Mouse (Mus musculus) hindbrain, embryonic 14.5 days (tissue): ENCODE measurements around the gene Elavl3. TPM values are rescaled to one million over a fixed set of nuclear protein-coding genes. Genes with fewer than 3 reads are reported as not detected.

Experiments
- ATAC-seq: fragments of 200-750 bp; cut with Nextera tagmentation; 2 replicates; pipeline ENCODE4 v1.8.0; 2017; ENCODE audit warnings: moderate number of reproducible peaks, mild to moderate bottlenecking, moderate TSS enrichment, moderate library complexity; ENCODE audit not compliant: low FRiP score
- DNase-seq: peaks from one replicate; pipeline ENCODE4 v3.0.0-alpha.2; 2015; ENCODE audit warnings: low spot score
- H3K27ac ChIP-seq: fragments of 300-500 bp; sonication (generic); 2 replicates; pipeline ENCODE4 v1.5.1; 2014; ENCODE audit warnings: mild to moderate bottlenecking, moderate library complexity
- H3K27me3 ChIP-seq: fragments of 300-500 bp; sonication (generic); 2 replicates; pipeline ENCODE4 v1.6.1; 2014; ENCODE audit warnings: mild to moderate bottlenecking, low read length, mixed read lengths; ENCODE audit not compliant: control insufficient read depth, insufficient read depth
- H3K36me3 ChIP-seq: fragments of 300-500 bp; sonication (generic); replicated peaks from 2 replicates; pipeline ENCODE4 v1.6.1; 2014; ENCODE audit not compliant: control insufficient read depth, insufficient read depth
- H3K4me1 ChIP-seq: fragments of 300-500 bp; sonication (generic); replicated peaks from 2 replicates; pipeline ENCODE4 v1.6.1; 2014; ENCODE audit warnings: antibody characterized with exemption, low read length, mixed read lengths; ENCODE audit not compliant: control insufficient read depth, insufficient read depth
- H3K4me2 ChIP-seq: fragments of 300-500 bp; sonication (generic); replicated peaks from 2 replicates; pipeline ENCODE4 v1.6.1; 2014; ENCODE audit warnings: mild to moderate bottlenecking, moderate library complexity
- H3K4me3 ChIP-seq: fragments of 300-500 bp; sonication (generic); replicated peaks from 2 replicates; pipeline ENCODE4 v1.5.1; 2014; ENCODE audit warnings: mild to moderate bottlenecking, low read length
- H3K9ac ChIP-seq: fragments of 300-500 bp; sonication (generic); 2 replicates; pipeline ENCODE4 v1.6.1; 2014
- H3K9me3 ChIP-seq: fragments of 300-500 bp; sonication (generic); 2 replicates; pipeline ENCODE4 v1.6.1; 2016; ENCODE audit warnings: low read length; ENCODE audit not compliant: control insufficient read depth
- WGBS: fragments of 180-500 bp; shearing (Covaris S2); extraction: QIAGEN DNeasy Blood & Tissue Kit; methylation state at CpG from one replicate; pipeline ENCODE4 v1.1.7; 2014; 5-methylcytosine and 5-hydroxymethylcytosine counted together
- polyA plus RNA-seq: library from polyadenylated mRNA; unstranded; fragments of >200 nt; fragmentation: Nextera tagmentation; extraction: Ambion mirVana; gene quantifications from 2 replicates; pipeline ENCODE4 v1.2.1, GENCODE M21; 2014

Elavl3 gene
- polyA plus RNA-seq, 1 experiment from 2014 or later, result 130 TPM

DNA sequence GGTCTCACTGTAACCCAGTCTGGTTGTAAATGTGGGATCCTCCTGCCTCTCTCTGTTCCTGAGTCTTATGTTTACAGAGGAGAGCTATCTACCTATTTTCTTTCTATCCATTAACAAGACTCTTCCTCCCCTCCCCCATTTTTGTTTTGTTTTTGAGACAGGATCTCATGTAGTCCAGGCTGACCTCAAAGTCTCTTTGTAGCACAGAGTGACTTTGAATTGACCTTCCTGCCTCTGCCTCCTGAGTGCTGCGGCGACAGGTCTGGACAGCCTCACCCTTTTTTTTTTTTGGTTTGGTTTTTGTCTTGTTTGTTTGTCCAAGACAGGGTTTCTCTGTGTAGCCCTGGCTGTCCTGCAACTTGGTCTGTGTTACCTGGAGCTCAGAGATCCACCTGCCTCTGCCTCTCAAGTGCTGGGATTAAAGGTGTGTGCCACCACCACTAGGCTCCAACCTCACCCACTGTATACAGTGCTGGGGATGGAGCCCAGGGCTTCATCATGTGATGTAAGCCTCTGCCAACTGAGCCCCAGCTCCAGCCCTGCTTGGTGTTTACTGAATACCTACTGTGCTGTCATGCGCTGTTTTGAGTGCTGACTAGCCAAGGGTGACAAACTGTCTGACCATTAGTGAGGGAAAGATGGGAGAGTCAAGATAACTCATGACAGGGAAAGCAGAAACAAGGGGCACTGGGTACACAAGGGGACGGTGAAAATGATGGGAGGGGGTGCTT lies 73.3 kb downstream of the Elavl3 start:
- Histone ChIP-seq H3K9ac (no peak overlapping the region), H3K4me3 (no peak overlapping the region), H3K9me3 (no peaks in the 10 kb centered on the region), H3K36me3 (no peaks in the 10 kb centered on the region), H3K4me1 (no peaks in the 10 kb centered on the region), H3K27me3 (no peaks in the 10 kb centered on the region), H3K4me2 (no peak overlapping the region), H3K27ac (no peak overlapping the region)
- DNase-seq (no peak), ATAC-seq (no peak)
- WGBS, result 91% methylated on average over 4 of the region's 4 CpGs

DNA sequence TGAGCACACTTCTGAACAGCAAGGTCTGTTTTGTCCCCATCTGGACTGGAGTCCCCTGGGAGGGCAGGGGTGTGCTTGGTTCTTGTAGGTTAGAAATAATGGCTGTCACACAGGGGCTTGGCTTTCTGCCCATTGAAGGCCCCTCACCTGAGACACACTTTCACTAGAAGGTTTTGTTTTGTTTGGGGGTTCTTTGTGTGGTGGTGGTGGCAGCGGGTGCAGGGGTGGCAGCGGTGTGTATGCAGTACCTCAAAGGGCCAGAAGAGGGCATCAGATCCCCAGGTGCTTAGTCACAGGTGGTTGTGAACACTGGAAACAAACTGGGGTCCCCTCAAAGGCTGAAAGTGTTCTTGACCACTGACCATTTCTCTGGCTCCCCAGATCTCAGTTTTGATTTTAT lies 73.9 kb downstream of the Elavl3 start:
- H3K36me3 ChIP-seq, result no peaks in the 10 kb centered on the region
- ATAC-seq, result no peak
- DNase-seq, result no peak

DNA sequence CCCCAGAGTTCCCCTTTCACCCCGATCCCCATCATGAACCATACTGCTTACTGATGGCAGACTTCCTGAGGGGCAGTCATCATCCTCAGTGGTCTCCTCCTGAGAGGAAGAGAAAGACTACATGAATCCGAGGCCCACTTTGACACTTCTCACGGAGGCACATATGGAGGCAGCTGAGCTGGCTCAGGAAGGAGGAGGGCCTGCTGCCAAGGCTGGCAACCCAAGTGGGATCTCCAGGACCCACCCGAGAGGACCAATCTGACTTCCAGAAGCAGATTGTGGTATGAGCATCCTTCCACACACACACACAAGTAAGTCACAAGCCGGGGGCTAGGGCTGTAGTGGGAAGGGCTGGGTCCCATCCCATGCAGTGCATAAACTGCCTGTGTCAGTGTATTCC lies 74.5 kb downstream of the Elavl3 start:
- no peak overlapping the region for H3K4me3 ChIP-seq
- H3K4me1 ChIP-seq, result no peaks in the 10 kb centered on the region
- H3K9me3 ChIP-seq, result no peaks in the 10 kb centered on the region
- no peaks in the 10 kb centered on the region for H3K36me3 ChIP-seq
- DNase-seq (no peak), ATAC-seq (no peak)
- H3K9ac ChIP-seq, result no peak overlapping the region
- 87% methylated on average over 5 of the region's 5 CpGs for WGBS
- no peak overlapping the region for H3K27ac ChIP-seq
- no peak overlapping the region for H3K4me2 ChIP-seq
- H3K27me3 ChIP-seq, result no peaks in the 10 kb centered on the region

More for the DNA sequence above, 73.9 kb downstream of the Elavl3 start:
- Histone ChIP-seq H3K4me2 (no peak overlapping the region), H3K4me3 (no peak overlapping the region), H3K9ac (no peak overlapping the region), H3K4me1 (no peaks in the 10 kb centered on the region), H3K9me3 (no peaks in the 10 kb centered on the region), H3K27me3 (no peaks in the 10 kb centered on the region), H3K27ac (no peak overlapping the region)
- WGBS, result 34% methylated on average over 2 of the region's 2 CpGs

DNA sequence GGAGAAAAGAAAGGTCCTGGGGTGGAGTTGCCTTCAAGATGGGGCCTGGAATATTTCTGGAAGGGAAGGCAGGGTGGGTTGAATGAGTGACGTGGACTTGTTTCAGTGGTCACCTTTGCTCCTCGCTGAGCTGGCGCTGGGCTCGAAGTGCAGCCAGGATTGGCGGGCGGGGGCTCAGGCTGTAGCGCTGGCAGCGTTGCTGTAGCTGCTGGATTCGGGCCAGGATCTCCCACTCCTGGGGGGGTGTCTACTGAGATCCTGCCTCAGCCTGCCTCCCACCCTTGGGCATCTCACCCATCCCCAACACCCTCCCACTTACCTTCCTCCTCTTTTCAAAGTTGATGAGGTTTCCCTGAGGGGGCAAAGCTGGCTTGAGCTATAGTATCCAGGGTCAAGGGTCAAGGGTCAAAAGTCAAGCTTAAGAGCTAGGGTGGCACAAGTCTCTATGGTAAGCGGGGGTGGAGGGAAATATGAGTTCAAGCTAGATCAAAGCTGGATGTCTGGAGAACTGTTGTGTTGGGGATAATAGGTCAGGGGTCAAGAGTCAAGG lies 75.1 kb downstream of the Elavl3 start:
- 83% methylated on average over 10 of the region's 10 CpGs for WGBS
- no peak for DNase-seq
- H3K27me3 ChIP-seq, result no peaks in the 10 kb centered on the region
- no peak overlapping the region for H3K27ac ChIP-seq
- H3K9me3 ChIP-seq, result no peaks in the 10 kb centered on the region
- no peaks in the 10 kb centered on the region for H3K4me1 ChIP-seq
- no peak overlapping the region for H3K9ac ChIP-seq
- H3K36me3 ChIP-seq, result no peaks in the 10 kb centered on the region
- no peak overlapping the region for H3K4me2 ChIP-seq
- ATAC-seq, result no peak
- H3K4me3 ChIP-seq, result no peak overlapping the region

DNA sequence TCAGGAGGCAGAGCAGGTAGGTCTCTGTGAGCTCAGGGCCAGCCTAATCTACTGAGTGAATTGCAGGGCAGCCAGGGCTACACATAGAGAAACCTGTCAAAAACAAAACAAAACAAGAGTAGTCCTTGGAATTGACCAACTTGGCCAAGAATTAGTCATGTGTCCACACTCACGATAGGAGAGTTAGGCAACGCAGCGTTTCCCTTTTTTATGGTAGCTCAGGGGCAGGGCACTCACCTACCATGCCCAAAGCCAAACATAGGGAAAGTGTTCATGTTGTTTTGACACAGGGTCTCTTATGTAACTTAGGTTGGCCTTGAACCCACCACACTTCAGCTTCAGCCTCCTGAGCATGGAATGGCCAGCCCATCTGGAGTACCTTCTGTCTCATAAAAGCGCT lies 82.5 kb downstream of the Elavl3 start:
- H3K4me2 ChIP-seq, result no peak overlapping the region
- H3K27ac ChIP-seq, result no peak overlapping the region
- no peak overlapping the region for H3K4me3 ChIP-seq
- H3K9me3 ChIP-seq, result no peaks in the 10 kb centered on the region
- DNase-seq, result no peak
- H3K4me1 ChIP-seq, result no peaks in the 10 kb centered on the region
- no peak overlapping the region for H3K9ac ChIP-seq
- no peaks in the 10 kb centered on the region for H3K27me3 ChIP-seq
- no peaks in the 10 kb centered on the region for H3K36me3 ChIP-seq
- no peak for ATAC-seq
- 94% methylated on average over 4 of the region's 4 CpGs for WGBS

DNA sequence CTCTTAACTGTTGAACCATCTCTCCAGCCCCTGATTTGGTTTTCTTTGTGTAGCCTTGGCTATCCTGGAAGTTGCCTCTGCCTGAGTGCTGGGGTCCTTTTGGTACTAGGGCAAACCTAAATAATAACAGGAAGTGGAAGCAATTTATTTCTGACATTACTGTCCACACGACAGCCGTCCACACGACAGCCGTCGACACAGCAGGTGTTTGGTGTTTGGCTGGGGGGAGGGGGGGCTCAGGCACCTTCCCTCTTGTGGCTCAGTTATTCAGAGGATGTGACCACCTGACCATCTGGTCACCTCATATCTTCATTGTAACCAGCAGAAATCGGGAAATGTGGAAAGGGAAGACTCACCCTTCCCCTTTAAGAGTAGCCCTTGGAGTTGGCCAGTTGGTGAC lies 82.9 kb downstream of the Elavl3 start:
- Histone ChIP-seq H3K9me3 (no peaks in the 10 kb centered on the region), H3K36me3 (no peaks in the 10 kb centered on the region), H3K4me3 (no peak overlapping the region), H3K27ac (no peak overlapping the region), H3K4me1 (no peaks in the 10 kb centered on the region), H3K4me2 (no peak overlapping the region), H3K9ac (no peak overlapping the region), H3K27me3 (no peaks in the 10 kb centered on the region)
- WGBS, result 72% methylated on average over 6 of the region's 6 CpGs
- DNase-seq (no peak), ATAC-seq (no peak)

Other genes with a start within 250 kb of the Elavl3 start
- 0.33 and 0.62 TPM in 2 replicates for gene Angptl8, start 216.5 kb downstream of the Elavl3 start, polyA plus RNA-seq
- gene Dock6, start 199.4 kb downstream of the Elavl3 start, polyA plus RNA-seq, result 16.3 and 18.0 TPM in 2 replicates
- gene Rab3d, start 133.8 kb downstream of the Elavl3 start, polyA plus RNA-seq, result 15.2 and 17.3 TPM in 2 replicates
- 5.6 and 8.3 TPM in 2 replicates for gene Ccdc159, start 124.6 kb downstream of the Elavl3 start, polyA plus RNA-seq
- gene Tmem205, start 124.5 kb downstream of the Elavl3 start, polyA plus RNA-seq, result 45.2 and 58.9 TPM in 2 replicates
- gene Plppr2, start 115.0 kb downstream of the Elavl3 start, polyA plus RNA-seq, result 90.6 and 102 TPM in 2 replicates
- gene Swsap1, start 96.3 kb downstream of the Elavl3 start, polyA plus RNA-seq, result 18.2 and 19.9 TPM in 2 replicates
- 1.4 and 2.4 TPM in 2 replicates for gene Epor, start 88.5 kb downstream of the Elavl3 start, polyA plus RNA-seq
- 1.3 and 1.9 TPM in 2 replicates for gene Rgl3, start 62.6 kb downstream of the Elavl3 start, polyA plus RNA-seq
- 4.1 and 6.2 TPM in 2 replicates for gene Ccdc151, start 49.4 kb downstream of the Elavl3 start, polyA plus RNA-seq
- 70.1 and 73.6 TPM in 2 replicates for gene Prkcsh, start 49.2 kb downstream of the Elavl3 start, polyA plus RNA-seq
- gene Gm49318, start 19.2 kb upstream of the Elavl3 start, polyA plus RNA-seq, result not detected in 2 replicates
- gene Zfp653, start 19.4 kb upstream of the Elavl3 start, polyA plus RNA-seq, result 12.4 and 13.3 TPM in 2 replicates
- gene Ecsit, start 33.4 kb upstream of the Elavl3 start, polyA plus RNA-seq, result 49.3 and 54.4 TPM in 2 replicates
- 1.0 and 1.1 TPM in 2 replicates for gene Cnn1, start 47.2 kb upstream of the Elavl3 start, polyA plus RNA-seq
- 192 and 193 TPM in 2 replicates for gene Elof1, start 65.1 kb upstream of the Elavl3 start, polyA plus RNA-seq
- 0.47 and 0.60 TPM in 2 replicates for gene Acp5, start 83.7 kb upstream of the Elavl3 start, polyA plus RNA-seq
- 78.5 and 101 TPM in 2 replicates for gene Pigyl, start 104.8 kb upstream of the Elavl3 start, polyA plus RNA-seq
- 0.43 and 0.69 TPM in 2 replicates for gene Zfp872, start 136.1 kb upstream of the Elavl3 start, polyA plus RNA-seq
- 10.5 and 11.5 TPM in 2 replicates for gene Zfp809, start 173.7 kb upstream of the Elavl3 start, polyA plus RNA-seq
- 8.5 and 8.6 TPM in 2 replicates for gene Zfp599, start 207.9 kb upstream of the Elavl3 start, polyA plus RNA-seq